Mouse (Mus musculus) induced T-regulatory cell, adult 2 months (primary cell): ENCODE results near the gene Gm4565.
"Not testable (repeated sequence)": the region's sequence is repeated elsewhere in the genome, so short reads cannot be mapped to it uniquely, and the experiment has no call there.

Experiments
- DNase-seq: peaks from one replicate; pipeline ENCODE4 v3.0.0-alpha.2; 2012; ENCODE audit warnings: low read depth

Gene Gm4565

GRCm38 (mm10) chr7:22588027-22588426 lies at the start of gene Gm4565:
Gene Gm4565, minus strand, starts transcription at chr7:22588127.
- DNase-seq: not testable (repeated sequence)

- DNase-seq: not testable (repeated sequence)
Observed at GRCm38 (mm10) chr7:22565243-22565642, 22.7 kb downstream of the Gm4565 start, which contains the start of gene Gm4201. Gene Gm4201, minus strand, starts transcription at chr7:22565343.

- not testable (repeated sequence) for DNase-seq
Observed at GRCm38 (mm10) chr7:22534787-22535186, 53.1 kb downstream of the Gm4565 start, which contains the start of gene Gm8677. Gene Gm8677, minus strand, starts transcription at chr7:22534887.
